Mouse (Mus musculus): ENCODE measurements around the gene Scn5a. TPM values are rescaled to one million over a fixed set of nuclear protein-coding genes. Genes with fewer than 3 reads are reported as not detected.

The Scn5a gene
- total and polyA plus RNA-seq, 3 experiments = 1.9 to 9.0 (median 4.3) TPM

GRCm38 (mm10) chr9:119537823-119538222 is 41.0 kb downstream of the Scn5a start:
- no peak for DNase-seq (ENCODE audit: extremely low read depth)

GRCm38 (mm10) chr9:119531684-119532417 is 47.0 kb downstream of the Scn5a start:
- no peak overlapping the region for H3K4me2 ChIP-seq (ENCODE audit: insufficient read depth, low read depth, poor library complexity, severe bottlenecking)
- no peak overlapping the region for H3K9ac ChIP-seq (ENCODE audit: insufficient read depth, low read depth)
- H3K79me2 ChIP-seq (replicated peaks; ENCODE audit: control insufficient read depth, extremely low read depth, insufficient read depth, poor library complexity, severe bottlenecking) = no peaks in the 10 kb centered on the region
- no peaks in the 10 kb centered on the region for H3K4me1 ChIP-seq (ENCODE audit: control insufficient read depth in 1 of 2, insufficient read depth in 2 of 2)
- no peaks in the 10 kb centered on the region for H3K27me3 ChIP-seq (replicated peaks)
- peaks cover 8 to 43% of the 10 kb centered on the region in 2 experiments for H3K36me3 ChIP-seq (replicated peaks in 1 of 2; ENCODE audit: control insufficient read depth in 1 of 2, insufficient read depth in 1 of 2, low read length in 1 of 2)
- dilution Hi-C loops (cut with MboI; ENCODE audit: extremely low pct_ligation_motif_present, extremely low pct_unique_long_range_greater_than_20kb, low sequenced_read_pairs) (no loop called here), in situ Hi-C loops (cut with MboI; ENCODE audit: low pct_ligation_motif_present, low pct_unique_long_range_greater_than_20kb, low sequenced_read_pairs) (no loop called here)
- TF ChIP-seq IRF4 (IDR thresholded peaks at IDR 0.05; ENCODE audit: low read depth, low read length) (no peak), TBP (conservative IDR thresholded peaks at IDR 0.05; ENCODE audit: low read depth, low read length) (no peak), JUND (conservative IDR thresholded peaks at IDR 0.05; ENCODE audit: low read depth, low read length) (no peak)
- no peak overlapping the region for H3K27ac ChIP-seq (ENCODE audit: insufficient read depth, low read depth)
- DNase-seq (ENCODE audit: extremely low read depth) = no peak
- H3K9me3 ChIP-seq (replicated peaks; ENCODE audit: low read length) = no peaks in the 10 kb centered on the region
- no peak overlapping the region for H3K4me3 ChIP-seq (replicated peaks in 1 of 3; ENCODE audit: low read depth in 2 of 3, low read length in 2 of 3, poor library complexity in 1 of 3)

More at GRCm38 (mm10) chr9:119537823-119538222, 41.0 kb downstream of the Scn5a start:
- Histone ChIP-seq H3K27ac (ENCODE audit: insufficient read depth, low read depth) (no peak overlapping the region), H3K4me2 (ENCODE audit: insufficient read depth, low read depth, poor library complexity, severe bottlenecking) (no peak overlapping the region), H3K27me3 (replicated peaks) (no peaks in the 10 kb centered on the region), H3K4me3 (replicated peaks in 1 of 3; ENCODE audit: low read depth in 2 of 3, low read length in 2 of 3, poor library complexity in 1 of 3) (no peak overlapping the region), H3K4me1 (ENCODE audit: control insufficient read depth in 1 of 2, insufficient read depth in 2 of 2) (no peaks in the 10 kb centered on the region), H3K9ac (ENCODE audit: insufficient read depth, low read depth) (no peak overlapping the region), H3K36me3 (replicated peaks in 1 of 2; ENCODE audit: control insufficient read depth in 1 of 2, insufficient read depth in 1 of 2, low read length in 1 of 2) (peaks cover 14 to 69% of the 10 kb centered on the region in 2 experiments), H3K79me2 (replicated peaks; ENCODE audit: control insufficient read depth, extremely low read depth, insufficient read depth, poor library complexity, severe bottlenecking) (no peaks in the 10 kb centered on the region), H3K9me3 (replicated peaks; ENCODE audit: low read length) (no peaks in the 10 kb centered on the region)
- TF ChIP-seq POLR2AphosphoS2 (IDR thresholded peaks at IDR 0.05; ENCODE audit: low read depth, low read length) (no peak), ETS1 (conservative IDR thresholded peaks at IDR 0.05; ENCODE audit: low read depth, low read length) (no peak), KAT2A (IDR thresholded peaks at IDR 0.05; ENCODE audit: insufficient replicate concordance, low read length) (no peak), TCF12 (IDR thresholded peaks at IDR 0.05; ENCODE audit: low read depth, low read length) (no peak), SIN3A (IDR thresholded peaks at IDR 0.05; ENCODE audit: low read length) (no peak), UBTF (IDR thresholded peaks at IDR 0.05; ENCODE audit: low read depth, low read length) (no peak), GABPA (IDR thresholded peaks at IDR 0.05; ENCODE audit: insufficient replicate concordance, low read depth, low read length) (no peak), ZNF384 (IDR thresholded peaks at IDR 0.05; ENCODE audit: low read depth, low read length) (no peak)
- dilution Hi-C loops (cut with MboI; ENCODE audit: extremely low pct_ligation_motif_present, extremely low pct_unique_long_range_greater_than_20kb, low sequenced_read_pairs) (no loop called here), in situ Hi-C loops (cut with MboI; ENCODE audit: low pct_ligation_motif_present, low pct_unique_long_range_greater_than_20kb, low sequenced_read_pairs) (no loop called here)

- in situ Hi-C loops (cut with MboI; ENCODE audit: low pct_ligation_motif_present, low pct_unique_long_range_greater_than_20kb, low sequenced_read_pairs) (no loop called here), dilution Hi-C loops (cut with MboI; ENCODE audit: extremely low pct_ligation_motif_present, extremely low pct_unique_long_range_greater_than_20kb, low sequenced_read_pairs) (no loop called here)
- Histone ChIP-seq H3K27me3 (replicated peaks) (no peaks in the 10 kb centered on the region), H3K27ac (ENCODE audit: insufficient read depth, low read depth) (no peak overlapping the region), H3K9me3 (replicated peaks; ENCODE audit: low read length) (peaks cover 5% of the 10 kb centered on the region), H3K9ac (ENCODE audit: insufficient read depth, low read depth) (no peak overlapping the region), H3K79me2 (replicated peaks; ENCODE audit: control insufficient read depth, extremely low read depth, insufficient read depth, poor library complexity, severe bottlenecking) (no peaks in the 10 kb centered on the region), H3K4me1 (ENCODE audit: control insufficient read depth in 1 of 2, insufficient read depth in 2 of 2) (no peaks in the 10 kb centered on the region), H3K36me3 (replicated peaks in 1 of 2; ENCODE audit: control insufficient read depth in 1 of 2, insufficient read depth in 1 of 2, low read length in 1 of 2) (peaks cover 14 to 49% of the 10 kb centered on the region in 2 experiments), H3K4me2 (ENCODE audit: insufficient read depth, low read depth, poor library complexity, severe bottlenecking) (no peak overlapping the region), H3K4me3 (replicated peaks in 1 of 3; ENCODE audit: low read depth in 2 of 3, low read length in 2 of 3, poor library complexity in 1 of 3) (no peak overlapping the region)
- peak in 1 of 2 experiments; percentile 20; a peak in 2 of 4 replicates for TF ChIP-seq CTCF (conservative IDR thresholded peaks at IDR 0.05 in 1 of 2, IDR thresholded peaks at IDR 0.05 in 1 of 2; ENCODE audit: low read depth in 2 of 2, low read length in 2 of 2)
- TF ChIP-seq ZC3H11A (IDR thresholded peaks at IDR 0.05; ENCODE audit: low read depth, low read length) = no peak
- no peak for DNase-seq (ENCODE audit: extremely low read depth)
These were observed 54.3 kb downstream of the Scn5a start for GRCm38 (mm10) chr9:119524511-119524910.

Data from CH12.LX (cell line).